Mouse (Mus musculus): ENCODE results near the gene Dad1. TPM values are rescaled to one million over a fixed set of nuclear protein-coding genes. Genes with fewer than 3 reads are reported as not detected.

Gene Dad1
- polyA plus RNA-seq, 1 experiment from 2014 or later, result 374 TPM

DNA sequence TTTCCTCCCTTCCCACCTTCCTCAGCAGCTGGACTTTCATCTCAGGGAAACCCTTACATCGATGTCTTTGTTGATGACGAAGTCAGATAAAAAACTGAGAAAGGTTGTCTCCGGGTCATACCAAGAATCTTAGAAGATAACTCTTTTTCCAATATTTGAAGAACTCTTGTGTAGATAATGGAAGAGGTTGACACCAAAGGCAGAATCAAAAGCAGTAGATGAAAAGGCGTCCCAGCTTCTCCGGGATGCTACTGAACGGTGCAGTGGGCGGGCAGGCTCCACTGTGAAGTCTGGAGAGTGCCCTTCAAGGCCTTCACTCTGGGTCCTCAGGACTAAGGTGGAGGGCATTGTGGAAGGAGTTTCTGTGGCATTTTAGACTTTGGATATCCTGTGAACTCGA lies 54.2 kb downstream of the Dad1 start:
- no peaks in the 10 kb centered on the region; the same call in 1 of the 2 replicates for H3K4me1 ChIP-seq (replicated peaks)
- no peak for ATAC-seq (ENCODE audit: low FRiP score, low read depth)
- H3K27me3 ChIP-seq, result no peaks in the 10 kb centered on the region
- WGBS, result 88% methylated on average over 8 of the region's 8 CpGs
- no peak overlapping the region for H3K27ac ChIP-seq (replicated peaks)
- H3K4me3 ChIP-seq, result no peak overlapping the region
- no peaks in the 10 kb centered on the region for H3K9me3 ChIP-seq
- H3K9ac ChIP-seq, result no peak overlapping the region
- no peaks in the 10 kb centered on the region for H3K36me3 ChIP-seq
- no peak overlapping the region for H3K4me2 ChIP-seq

DNA sequence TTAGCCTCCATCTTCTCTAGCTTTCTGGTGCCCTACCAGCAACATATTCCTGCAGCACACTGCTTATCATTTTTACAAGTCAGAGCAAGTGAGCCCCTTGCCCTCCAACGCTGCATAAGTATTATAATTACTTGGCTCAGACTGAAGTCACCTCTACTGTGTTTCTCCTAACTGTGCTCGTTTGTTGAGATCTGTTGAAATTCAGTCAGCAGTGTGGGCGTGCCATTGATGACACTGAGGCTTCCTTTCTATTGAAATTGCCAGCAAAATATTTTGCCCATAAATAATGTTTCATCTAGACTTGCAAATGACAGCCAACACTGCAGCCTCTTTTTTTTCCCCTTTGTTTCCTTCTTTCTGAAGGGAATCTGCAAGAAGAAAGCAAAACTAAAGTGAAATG lies 56.2 kb downstream of the Dad1 start:
- ATAC-seq (ENCODE audit: low FRiP score, low read depth), result no peak
- WGBS, result 72% methylated on average over 3 of the region's 3 CpGs
- H3K4me1 ChIP-seq (replicated peaks), result peaks cover 7% of the 10 kb centered on the region; the same call in 1 of the 2 replicates
- H3K36me3 ChIP-seq, result no peaks in the 10 kb centered on the region
- H3K4me2 ChIP-seq, result no peak overlapping the region
- H3K4me3 ChIP-seq, result no peak overlapping the region
- H3K27ac ChIP-seq (replicated peaks), result no peak overlapping the region
- H3K9ac ChIP-seq, result no peak overlapping the region
- no peaks in the 10 kb centered on the region for H3K9me3 ChIP-seq
- H3K27me3 ChIP-seq, result no peaks in the 10 kb centered on the region

DNA sequence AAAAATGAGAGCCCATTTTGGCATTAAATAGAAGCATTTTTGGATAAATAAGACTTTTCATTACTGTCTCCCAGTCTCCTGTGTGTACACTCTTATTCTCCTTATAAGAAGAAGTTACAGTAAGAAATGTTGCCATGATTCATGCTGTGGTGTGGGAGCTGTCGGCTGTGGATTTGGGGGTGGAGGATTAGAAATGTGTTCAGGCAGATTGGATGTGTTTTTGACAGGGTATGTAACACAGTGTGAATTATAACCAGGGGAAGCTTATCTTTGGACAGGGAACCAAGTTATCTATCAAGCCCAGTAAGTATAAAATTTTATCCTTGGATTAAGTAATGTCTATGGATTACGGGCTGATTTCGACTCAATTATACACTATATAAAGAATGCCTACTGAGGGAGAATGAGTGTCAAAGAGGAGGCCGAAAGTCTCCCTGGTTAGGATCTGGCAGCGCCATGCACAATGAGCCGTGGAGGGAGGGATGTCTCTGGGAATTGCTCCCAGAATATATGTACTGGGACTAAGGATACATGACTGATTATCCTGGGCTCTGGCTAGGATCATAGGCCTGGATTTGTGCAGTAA lies 58.0 kb downstream of the Dad1 start:
- ATAC-seq (ENCODE audit: low FRiP score, low read depth), result no peak
- no peaks in the 10 kb centered on the region for H3K36me3 ChIP-seq
- H3K27ac ChIP-seq (replicated peaks), result no peak overlapping the region
- no peak overlapping the region for H3K4me2 ChIP-seq
- H3K9me3 ChIP-seq, result no peaks in the 10 kb centered on the region
- H3K27me3 ChIP-seq, result no peaks in the 10 kb centered on the region
- no peak overlapping the region for H3K4me3 ChIP-seq
- peaks cover 23% of the 10 kb centered on the region for H3K4me1 ChIP-seq (replicated peaks)
- H3K9ac ChIP-seq, result no peak overlapping the region
- 74% methylated on average over 6 of the region's 6 CpGs for WGBS

DNA sequence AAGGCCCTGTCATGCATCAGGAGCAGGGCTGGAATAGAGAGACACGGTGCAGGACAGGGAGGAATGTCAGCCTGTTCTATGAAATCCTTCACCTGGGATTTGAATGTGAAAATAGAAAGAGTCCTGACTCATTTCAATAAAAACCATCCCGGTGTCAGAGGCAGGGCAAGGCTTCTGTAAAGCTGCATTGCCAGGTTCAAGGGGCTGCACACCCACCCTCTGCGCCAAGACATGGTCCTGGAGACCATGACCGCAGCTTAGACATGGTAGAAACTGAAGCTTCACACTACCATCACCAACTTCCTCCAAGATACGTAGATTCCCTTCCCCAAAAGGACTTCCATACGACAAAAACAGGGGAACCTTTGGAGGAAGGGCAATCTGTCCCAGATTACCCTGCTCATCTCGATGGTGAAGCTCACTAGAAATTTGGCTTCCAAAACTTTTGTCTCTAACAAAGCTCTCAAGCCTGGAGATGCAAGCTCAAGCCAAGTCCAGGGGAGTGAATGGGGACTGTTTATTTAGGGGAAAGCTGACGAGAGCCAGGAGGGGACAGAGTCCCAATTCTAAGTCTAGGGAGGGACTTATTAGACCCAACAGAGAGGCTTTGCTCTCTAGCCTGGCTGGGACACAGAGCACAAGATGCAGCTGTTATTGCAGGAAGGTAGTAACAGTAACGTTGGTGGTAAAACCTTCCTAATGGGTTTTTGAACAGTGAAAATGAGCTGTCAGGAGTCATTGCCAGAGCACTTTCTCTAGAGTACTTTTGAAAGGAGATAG lies 60.4 kb downstream of the Dad1 start:
- peaks cover 32% of the 10 kb centered on the region for H3K4me1 ChIP-seq (replicated peaks)
- no peak for ATAC-seq (ENCODE audit: low FRiP score, low read depth)
- H3K9me3 ChIP-seq, result no peaks in the 10 kb centered on the region
- WGBS, result 79% methylated on average over 9 of the region's 9 CpGs
- no peak overlapping the region for H3K4me3 ChIP-seq
- no peak overlapping the region for H3K27ac ChIP-seq (replicated peaks)
- H3K4me2 ChIP-seq, result no peak overlapping the region
- H3K27me3 ChIP-seq, result no peaks in the 10 kb centered on the region
- H3K36me3 ChIP-seq, result no peaks in the 10 kb centered on the region
- no peak overlapping the region for H3K9ac ChIP-seq

- no peaks in the 10 kb centered on the region for H3K9me3 ChIP-seq
- H3K27ac ChIP-seq (replicated peaks), result peak overlapping the region; percentile 68; the same call in 1 of the 2 replicates
- no peaks in the 10 kb centered on the region for H3K36me3 ChIP-seq
- no peak overlapping the region for H3K4me2 ChIP-seq
- no peak overlapping the region for H3K4me3 ChIP-seq
- peak; percentile 61; the same call in 1 of the 2 replicates for ATAC-seq (ENCODE audit: low FRiP score, low read depth)
- peaks cover 32% of the 10 kb centered on the region for H3K4me1 ChIP-seq (replicated peaks)
- WGBS, result 46% methylated on average over 3 of the region's 3 CpGs
- no peak overlapping the region for H3K9ac ChIP-seq
- no peaks in the 10 kb centered on the region for H3K27me3 ChIP-seq
Measured at GRCm38 (mm10) chr14:54192462-54192847, 61.4 kb downstream of the Dad1 start.

DNA sequence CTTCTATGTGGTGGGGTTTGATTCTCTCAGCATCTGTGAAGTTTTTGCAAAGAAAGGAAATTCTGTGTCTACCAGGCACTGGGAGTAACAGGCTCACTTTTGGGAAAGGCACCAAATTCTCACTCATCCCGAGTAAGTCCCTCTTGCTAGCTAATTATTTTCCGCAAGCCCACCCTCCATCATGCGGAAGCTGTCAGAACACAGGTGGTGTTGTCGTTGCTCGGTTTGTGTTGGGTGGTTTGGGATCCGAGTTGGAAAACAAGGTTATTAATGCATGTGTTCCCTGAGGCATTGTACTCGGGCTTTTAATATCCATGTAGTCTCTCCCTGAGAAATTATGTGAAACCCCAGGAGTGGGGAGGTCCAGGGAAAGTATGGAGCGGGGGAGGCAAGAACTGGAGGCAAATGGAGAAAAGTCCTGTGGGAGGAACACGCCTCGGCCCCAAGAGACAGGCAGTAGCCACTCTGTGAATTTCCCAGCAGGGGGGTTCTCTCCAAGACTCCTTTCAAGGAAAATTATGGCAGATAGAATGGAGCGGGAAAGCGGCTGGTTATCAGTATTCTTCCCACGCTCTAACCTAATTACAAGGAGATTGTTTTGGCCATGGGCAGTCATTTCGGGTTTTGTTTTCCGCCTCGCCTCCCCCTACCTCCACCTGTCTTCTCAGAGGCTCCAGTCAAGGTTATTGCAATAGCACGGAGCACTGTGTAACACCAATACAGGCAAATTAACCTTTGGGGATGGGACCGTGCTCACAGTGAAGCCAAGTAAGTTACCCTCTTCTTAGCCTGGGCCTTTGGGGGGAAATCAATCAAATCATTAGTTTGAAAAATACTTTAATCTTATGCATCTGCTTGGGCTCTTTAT lies 62.1 kb downstream of the Dad1 start:
- WGBS, result 34% methylated on average over 18 of the region's 18 CpGs
- H3K27ac ChIP-seq (replicated peaks), result peak overlapping the region; percentile 68; the same call in 1 of the 2 replicates
- ATAC-seq (ENCODE audit: low FRiP score, low read depth), result peak; percentile 38

DNA sequence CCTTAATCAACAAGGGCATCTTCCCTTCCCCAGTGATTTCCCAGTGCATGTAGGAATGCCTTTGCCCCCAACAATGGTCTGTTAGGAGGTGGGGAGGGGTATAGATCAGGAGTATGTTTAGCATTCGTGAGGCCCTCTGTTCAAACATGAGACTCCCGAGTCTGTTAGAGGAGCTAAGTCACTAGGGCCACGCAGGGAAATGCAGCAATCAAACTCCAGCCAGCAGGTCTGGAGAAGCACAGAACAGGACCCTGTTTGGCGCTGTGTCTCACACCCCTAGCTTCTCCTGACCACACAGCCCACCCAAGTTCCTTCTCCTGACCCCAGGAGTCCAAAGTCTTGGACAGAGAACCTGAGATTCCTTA lies 62.9 kb downstream of the Dad1 start:
- H3K4me3 ChIP-seq, result no peak overlapping the region
- no peaks in the 10 kb centered on the region for H3K9me3 ChIP-seq
- no peaks in the 10 kb centered on the region for H3K36me3 ChIP-seq
- H3K9ac ChIP-seq, result no peak overlapping the region
- H3K27ac ChIP-seq (replicated peaks), result no peak overlapping the region; the same call in 1 of the 2 replicates
- 45% methylated on average over 4 of the region's 4 CpGs for WGBS
- no peak overlapping the region for H3K4me2 ChIP-seq
- no peaks in the 10 kb centered on the region for H3K27me3 ChIP-seq
- ATAC-seq (ENCODE audit: low FRiP score, low read depth), result no peak
- H3K4me1 ChIP-seq (replicated peaks), result peaks cover 32% of the 10 kb centered on the region

More for the DNA sequence above, 62.1 kb downstream of the Dad1 start:
- Histone ChIP-seq H3K36me3 (no peaks in the 10 kb centered on the region), H3K4me1 (replicated peaks) (peaks cover 32% of the 10 kb centered on the region), H3K9me3 (no peaks in the 10 kb centered on the region), H3K4me3 (no peak overlapping the region), H3K27me3 (no peaks in the 10 kb centered on the region), H3K9ac (no peak overlapping the region), H3K4me2 (peak overlapping the region; percentile 19; the same call in 1 of the 2 replicates)

DNA sequence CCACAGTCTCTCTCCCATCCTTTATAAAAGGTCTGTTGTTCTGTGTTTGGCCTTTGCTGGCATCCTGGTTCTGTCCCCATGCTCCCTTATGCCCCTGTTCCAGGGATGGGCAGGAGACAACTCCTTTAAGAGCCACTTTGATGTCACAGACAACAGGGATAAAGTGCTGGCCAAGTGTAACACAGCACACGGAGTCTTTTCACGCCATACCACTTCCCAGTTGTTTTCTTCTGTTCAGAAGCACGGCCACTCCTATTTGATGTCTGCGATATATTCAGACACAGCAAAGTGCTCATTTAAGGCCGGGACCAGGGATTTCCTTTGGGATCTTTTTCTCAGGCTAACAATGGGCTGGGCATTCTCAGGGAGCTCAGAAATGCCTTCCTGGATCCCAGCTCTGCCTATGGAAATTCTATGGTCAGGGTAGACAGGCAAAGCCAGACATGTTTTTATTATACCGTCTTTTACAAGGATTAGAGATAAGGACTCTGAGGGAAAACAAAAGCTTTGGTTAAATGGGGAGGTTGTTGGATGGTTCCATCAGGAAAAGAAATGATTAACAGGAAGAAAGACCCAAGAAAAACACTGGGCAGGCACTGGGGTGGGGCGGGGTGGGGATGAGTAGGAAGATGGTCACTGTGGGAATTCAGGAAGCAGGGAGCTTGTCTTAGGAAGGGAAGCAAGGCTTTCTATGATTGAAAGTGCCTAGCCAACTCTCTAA lies 63.4 kb downstream of the Dad1 start:
- no peak overlapping the region for H3K9ac ChIP-seq
- H3K36me3 ChIP-seq, result no peaks in the 10 kb centered on the region
- no peaks in the 10 kb centered on the region for H3K9me3 ChIP-seq
- no peaks in the 10 kb centered on the region for H3K27me3 ChIP-seq
- H3K4me2 ChIP-seq, result no peak overlapping the region
- peaks cover 37% of the 10 kb centered on the region for H3K4me1 ChIP-seq (replicated peaks)
- WGBS, result 51% methylated on average over 7 of the region's 7 CpGs
- H3K27ac ChIP-seq (replicated peaks), result peak overlapping the region; percentile 38; the same call in 1 of the 2 replicates
- ATAC-seq (ENCODE audit: low FRiP score, low read depth), result no peak
- H3K4me3 ChIP-seq, result no peak overlapping the region

DNA sequence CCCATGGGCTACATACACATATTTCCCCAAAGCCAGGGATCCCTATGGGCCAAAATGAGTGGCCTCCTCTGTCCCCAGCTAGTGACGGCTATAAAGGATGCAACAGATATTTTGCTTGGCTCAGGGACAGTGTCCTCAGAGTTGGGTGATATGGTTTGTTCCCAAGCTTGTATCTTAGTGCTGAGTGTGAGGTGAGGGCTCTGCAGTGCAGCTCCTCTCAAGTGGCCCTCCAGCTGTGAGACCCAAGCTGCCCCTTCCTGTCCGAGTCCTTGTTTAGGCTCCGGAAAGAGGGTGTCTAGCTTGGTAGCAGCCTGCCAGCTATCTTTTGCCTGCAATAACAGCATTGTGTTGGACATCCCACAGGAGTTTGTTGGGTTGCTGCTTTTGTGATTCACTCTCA lies 64.6 kb downstream of the Dad1 start:
- Histone ChIP-seq H3K9ac (no peak overlapping the region), H3K36me3 (no peaks in the 10 kb centered on the region), H3K4me2 (no peak overlapping the region), H3K4me1 (replicated peaks) (peaks cover 47% of the 10 kb centered on the region), H3K27me3 (no peaks in the 10 kb centered on the region), H3K4me3 (no peak overlapping the region), H3K27ac (replicated peaks) (no peak overlapping the region), H3K9me3 (no peaks in the 10 kb centered on the region)
- ATAC-seq (ENCODE audit: low FRiP score, low read depth), result no peak
- 70% methylated on average over 3 of the region's 3 CpGs for WGBS

GRCm38 (mm10) chr14:54187211-54187610 lies 66.7 kb downstream of the Dad1 start:
- peaks cover 44% of the 10 kb centered on the region for H3K4me1 ChIP-seq (replicated peaks)
- H3K27ac ChIP-seq (replicated peaks), result no peak overlapping the region
- no peaks in the 10 kb centered on the region for H3K36me3 ChIP-seq
- H3K27me3 ChIP-seq, result no peaks in the 10 kb centered on the region
- no peak overlapping the region for H3K4me2 ChIP-seq
- H3K9me3 ChIP-seq, result no peaks in the 10 kb centered on the region
- no peak overlapping the region for H3K9ac ChIP-seq
- no peak for ATAC-seq (ENCODE audit: low FRiP score, low read depth)
- 55% methylated on average over 6 of the region's 6 CpGs for WGBS
- no peak overlapping the region for H3K4me3 ChIP-seq

All from hindbrain, embryonic 15.5 days (tissue).